In genomic region chr2:119971837-119972536, GRCm38 (mm10) we compare ENCODE assay signal across 8 mouse cellular contexts. TPM values are rescaled to one million over a fixed set of nuclear protein-coding genes. Genes with fewer than 3 reads are reported as not detected.
A peak's percentile ranks its signal among the peaks of the same experiment; 100 is the strongest.
DNase-seq lines count a peak whose midpoint lies in the region; ATAC-seq lines count a peak whose summit lies in the region.

No protein-coding gene starts in this region.

- H3K4me2 ChIP-seq in heart, embryonic 13.5 days = peak overlapping the region; percentile 87
- peak overlapping the region; percentile 95 for H3K4me2 ChIP-seq in liver, embryonic 12.5 days
- H3K4me2 ChIP-seq in stomach, embryonic 15.5 days = peak overlapping the region; percentile 64

- peak overlapping the region; percentile 92 for H3K4me3 ChIP-seq in brown adipose tissue, adult 24 weeks (ENCODE audit: insufficient read depth, low read depth, low read length)
- peak overlapping the region; percentile 87 for H3K4me3 ChIP-seq in heart, embryonic 13.5 days
- H3K4me3 ChIP-seq in liver, embryonic 12.5 days = peak overlapping the region; percentile 76
- peak overlapping the region; percentile 92 for H3K4me3 ChIP-seq in stomach, embryonic 15.5 days (replicated peaks)

- no peaks in the 10 kb centered on the region for H3K9me3 ChIP-seq in heart, embryonic 13.5 days
- H3K9me3 ChIP-seq in liver, embryonic 12.5 days (replicated peaks) = no peaks in the 10 kb centered on the region
- H3K9me3 ChIP-seq in stomach, embryonic 15.5 days = no peaks in the 10 kb centered on the region

- WGBS in heart, embryonic 13.5 days = 2% methylated on average over 32 of the region's 32 CpGs
- 5% methylated on average over 32 of the region's 32 CpGs for WGBS in liver, embryonic 12.5 days (ENCODE audit: insufficient replicate concordance)
- 2% methylated on average over 31 of the region's 32 CpGs for WGBS in stomach, embryonic 15.5 days

- peak overlapping the region; percentile 93 for H3K9ac ChIP-seq in heart, embryonic 13.5 days
- peak overlapping the region; percentile 78 for H3K9ac ChIP-seq in liver, embryonic 12.5 days
- H3K9ac ChIP-seq in stomach, embryonic 15.5 days = peak overlapping the region; percentile 70

- H3K27me3 ChIP-seq in heart, embryonic 13.5 days (replicated peaks) = no peaks in the 10 kb centered on the region
- H3K27me3 ChIP-seq in liver, embryonic 12.5 days (replicated peaks) = no peaks in the 10 kb centered on the region
- no peaks in the 10 kb centered on the region for H3K27me3 ChIP-seq in stomach, embryonic 15.5 days (replicated peaks)

- DNase-seq in CD4-positive, CD25-positive, alpha-beta regulatory T cell, adult 2 months (ENCODE audit: low read depth, low spot score) = peak; percentile 98
- DNase-seq in fat pad, adult 2 months (ENCODE audit: extremely low read depth, low read depth, low spot score) = peak; percentile 55
- DNase-seq in kidney, postnatal 10 days = peak; percentile 98
- DNase-seq in natural killer cell, adult 2 months (ENCODE audit: low spot score in 2 of 2) = peak; percentile 93 to 96

- H3K36me3 ChIP-seq in heart, embryonic 13.5 days = peaks cover 6% of the 10 kb centered on the region
- no peaks in the 10 kb centered on the region for H3K36me3 ChIP-seq in liver, embryonic 12.5 days
- no peaks in the 10 kb centered on the region for H3K36me3 ChIP-seq in stomach, embryonic 15.5 days

- ATAC-seq in heart, embryonic 13.5 days (ENCODE audit: extremely low read depth, insufficient number of reproducible peaks, low FRiP score, low TSS enrichment) = peak; percentile 96
- ATAC-seq in liver, embryonic 12.5 days = peak; percentile 99
- ATAC-seq in stomach, embryonic 15.5 days (ENCODE audit: insufficient read depth, low FRiP score, low read depth) = peak; percentile 99

- 0 out of 2 replicates have a peak overlapping the region, but pooled peaks have one; percentile 54 for H3K27ac ChIP-seq in brown adipose tissue, adult 24 weeks (replicated peaks; ENCODE audit: low read depth, low read length)
- H3K27ac ChIP-seq in heart, embryonic 13.5 days (replicated peaks) = peak overlapping the region; percentile 78
- peak overlapping the region; percentile 51; the same call in 1 of the 2 replicates for H3K27ac ChIP-seq in liver, embryonic 12.5 days
- peak overlapping the region; percentile 78 for H3K27ac ChIP-seq in stomach, embryonic 15.5 days

- peaks cover 4% of the 10 kb centered on the region; the same call in 1 of the 2 replicates for H3K4me1 ChIP-seq in brown adipose tissue, adult 24 weeks (ENCODE audit: control insufficient read depth, insufficient read depth, insufficient read length, low read length)
- peaks cover 22% of the 10 kb centered on the region for H3K4me1 ChIP-seq in heart, embryonic 13.5 days
- H3K4me1 ChIP-seq in liver, embryonic 12.5 days = peaks cover 24% of the 10 kb centered on the region
- peaks cover 13% of the 10 kb centered on the region for H3K4me1 ChIP-seq in stomach, embryonic 15.5 days

RNA-seq across cellular contexts. Expression of gene Mapkbp1, which starts 0.5 kb away (rescaled TPM):
- polyA plus RNA-seq in brown adipose tissue, adult 24 weeks (2012; ENCODE audit: insufficient read depth, insufficient read length, missing spikeins) = 2.2 and 3.0 TPM in 2 replicates
- 1.5 and 1.8 TPM in 2 replicates for polyA plus RNA-seq in heart, embryonic 13.5 days (2015; fragmentation: Nextera tagmentation; extraction: Ambion mirVana)
- polyA plus RNA-seq in liver, embryonic 12.5 days (2016; fragmentation: Nextera tagmentation; extraction: Ambion mirVana) = 0.63 and 0.96 TPM in 2 replicates
- 2.8 and 3.3 TPM in 2 replicates for polyA plus RNA-seq in stomach, embryonic 15.5 days (2015; fragmentation: Nextera tagmentation; extraction: Ambion mirVana)

RNA-seq across cellular contexts. Expression of gene Jmjd7, which starts 55.3 kb away (rescaled TPM):
- 4.8 and 9.3 TPM in 2 replicates for polyA plus RNA-seq in brown adipose tissue, adult 24 weeks (2012; ENCODE audit: insufficient read depth, insufficient read length, missing spikeins)
- 17.1 and 17.4 TPM in 2 replicates for polyA plus RNA-seq in heart, embryonic 13.5 days (2015; fragmentation: Nextera tagmentation; extraction: Ambion mirVana)
- 8.5 and 9.7 TPM in 2 replicates for polyA plus RNA-seq in liver, embryonic 12.5 days (2016; fragmentation: Nextera tagmentation; extraction: Ambion mirVana)
- 15.0 and 17.2 TPM in 2 replicates for polyA plus RNA-seq in stomach, embryonic 15.5 days (2015; fragmentation: Nextera tagmentation; extraction: Ambion mirVana)

RNA-seq across cellular contexts. Expression of gene Gm28042, which starts 55.3 kb away (rescaled TPM):
- 0.54 TPM in 1 of 2 replicates, not detected in the other for polyA plus RNA-seq in brown adipose tissue, adult 24 weeks (2012; ENCODE audit: insufficient read depth, insufficient read length, missing spikeins)
- polyA plus RNA-seq in heart, embryonic 13.5 days (2015; fragmentation: Nextera tagmentation; extraction: Ambion mirVana) = 1.7 and 1.9 TPM in 2 replicates
- polyA plus RNA-seq in liver, embryonic 12.5 days (2016; fragmentation: Nextera tagmentation; extraction: Ambion mirVana) = 0.86 and 2.0 TPM in 2 replicates
- polyA plus RNA-seq in stomach, embryonic 15.5 days (2015; fragmentation: Nextera tagmentation; extraction: Ambion mirVana) = 2.2 and 3.4 TPM in 2 replicates

Comparison
In these comparisons a context has a peak if more than half of its experiments do, and no peak if none do; other contexts are left out.
1. Peak in every context shown above with its lines: DNase-seq, ATAC-seq, H3K4me3 ChIP-seq and H3K27ac ChIP-seq.